Mouse (Mus musculus): ENCODE measurements around the gene Slc25a14.

Gene Slc25a14

GRCm38 (mm10) chrX:48623379-48624053 lies at the start of gene Slc25a14:
Slc25a14 (plus strand) TSS chrX:48623413.
- DNase-seq (ENCODE audit: extremely low read depth, low read depth, low spot score): peak; percentile 31

GRCm38 (mm10) chrX:48583332-48583731 lies 39.9 kb upstream of the Slc25a14 start:
- DNase-seq (ENCODE audit: extremely low read depth, low read depth, low spot score): no peak

GRCm38 (mm10) chrX:48593721-48594098 lies 29.5 kb upstream of the Slc25a14 start:
- no peak for DNase-seq (ENCODE audit: extremely low read depth, low read depth, low spot score)

GRCm38 (mm10) chrX:48594099-48594760 lies 29.0 kb upstream of the Slc25a14 start, which contains the start of gene Zfp280c:
Zfp280c (minus strand) TSS chrX:48594504.
- DNase-seq (ENCODE audit: extremely low read depth, low read depth, low spot score): peak; percentile 1

- no peak for DNase-seq (ENCODE audit: extremely low read depth, low read depth, low spot score)
These were observed 27.2 kb upstream of the Slc25a14 start for GRCm38 (mm10) chrX:48596053-48596452.

- DNase-seq (ENCODE audit: extremely low read depth, low read depth, low spot score): no peak
These were observed 26.3 kb upstream of the Slc25a14 start for GRCm38 (mm10) chrX:48596906-48597305.

GRCm38 (mm10) chrX:48604872-48605271 lies 18.3 kb upstream of the Slc25a14 start:
- DNase-seq (ENCODE audit: extremely low read depth, low read depth, low spot score): no peak

- no peak for DNase-seq (ENCODE audit: extremely low read depth, low read depth, low spot score)
These were observed 199 bp upstream of the Slc25a14 start for GRCm38 (mm10) chrX:48623049-48623378.

GRCm38 (mm10) chrX:48624054-48624420 lies 824 bp downstream of the Slc25a14 start:
- no peak for DNase-seq (ENCODE audit: extremely low read depth, low read depth, low spot score)

GRCm38 (mm10) chrX:48637032-48637431 lies 13.8 kb downstream of the Slc25a14 start:
- no peak for DNase-seq (ENCODE audit: extremely low read depth, low read depth, low spot score)

- DNase-seq (ENCODE audit: extremely low read depth, low read depth, low spot score): no peak
These were observed 20.9 kb downstream of the Slc25a14 start for GRCm38 (mm10) chrX:48644122-48644521.

- no peak for DNase-seq (ENCODE audit: extremely low read depth, low read depth, low spot score)
These were observed 43.6 kb downstream of the Slc25a14 start for GRCm38 (mm10) chrX:48666807-48667206.

GRCm38 (mm10) chrX:48669588-48669987 lies 46.4 kb downstream of the Slc25a14 start:
- DNase-seq (ENCODE audit: extremely low read depth, low read depth, low spot score): no peak

- DNase-seq (ENCODE audit: extremely low read depth, low read depth, low spot score): no peak
These were observed 48.5 kb downstream of the Slc25a14 start for GRCm38 (mm10) chrX:48671714-48672113.

- DNase-seq (ENCODE audit: extremely low read depth, low read depth, low spot score): no peak
These were observed 51.0 kb downstream of the Slc25a14 start, which contains the start of gene Gpr119 for GRCm38 (mm10) chrX:48674171-48674570. Gpr119 (minus strand) TSS chrX:48674478.

- no peak for DNase-seq (ENCODE audit: extremely low read depth, low read depth, low spot score)
These were observed 60.2 kb downstream of the Slc25a14 start for GRCm38 (mm10) chrX:48683451-48683850.

- no peak for DNase-seq (ENCODE audit: extremely low read depth, low read depth, low spot score)
These were observed 60.6 kb downstream of the Slc25a14 start for GRCm38 (mm10) chrX:48683857-48684256.

GRCm38 (mm10) chrX:48694460-48694859 lies 71.2 kb downstream of the Slc25a14 start:
- DNase-seq (ENCODE audit: extremely low read depth, low read depth, low spot score): no peak

GRCm38 (mm10) chrX:48694864-48695371 lies 71.7 kb downstream of the Slc25a14 start, which contains the start of gene Rbmx2:
Rbmx2 (plus strand) TSS chrX:48695004.
- peak; percentile 14 for DNase-seq (ENCODE audit: extremely low read depth, low read depth, low spot score)

GRCm38 (mm10) chrX:48709701-48710100 lies 86.5 kb downstream of the Slc25a14 start:
- no peak for DNase-seq (ENCODE audit: extremely low read depth, low read depth, low spot score)

Data from fat pad, adult 2 months (tissue).